Mouse (Mus musculus) gastrocnemius, postnatal 14 days (tissue): ENCODE results near the gene Wbp11. TPM values are rescaled to one million over a fixed set of nuclear protein-coding genes. Genes with fewer than 3 reads are reported as not detected.

Experiments
- DNase-seq: peaks from one replicate; pipeline ENCODE4 v3.0.0; 2021; ENCODE audit warnings: mixed read lengths
- intact Hi-C: fragments of 180-260 bp; cut with DNase I; formaldehyde crosslinking; loops from one replicate; pipeline ENCODE4 v1.15.1; 2025; ENCODE audit warnings: low total_unique reads
- total RNA-seq, 2 experiments: library from RNA; stranded (reverse); gene quantifications; 2 replicates each; pipeline ENCODE4 v1.2.3; 2021

Wbp11 gene
- total RNA-seq, 2 experiments from 2014 or later = 49.2 to 53.1 TPM

DNA sequence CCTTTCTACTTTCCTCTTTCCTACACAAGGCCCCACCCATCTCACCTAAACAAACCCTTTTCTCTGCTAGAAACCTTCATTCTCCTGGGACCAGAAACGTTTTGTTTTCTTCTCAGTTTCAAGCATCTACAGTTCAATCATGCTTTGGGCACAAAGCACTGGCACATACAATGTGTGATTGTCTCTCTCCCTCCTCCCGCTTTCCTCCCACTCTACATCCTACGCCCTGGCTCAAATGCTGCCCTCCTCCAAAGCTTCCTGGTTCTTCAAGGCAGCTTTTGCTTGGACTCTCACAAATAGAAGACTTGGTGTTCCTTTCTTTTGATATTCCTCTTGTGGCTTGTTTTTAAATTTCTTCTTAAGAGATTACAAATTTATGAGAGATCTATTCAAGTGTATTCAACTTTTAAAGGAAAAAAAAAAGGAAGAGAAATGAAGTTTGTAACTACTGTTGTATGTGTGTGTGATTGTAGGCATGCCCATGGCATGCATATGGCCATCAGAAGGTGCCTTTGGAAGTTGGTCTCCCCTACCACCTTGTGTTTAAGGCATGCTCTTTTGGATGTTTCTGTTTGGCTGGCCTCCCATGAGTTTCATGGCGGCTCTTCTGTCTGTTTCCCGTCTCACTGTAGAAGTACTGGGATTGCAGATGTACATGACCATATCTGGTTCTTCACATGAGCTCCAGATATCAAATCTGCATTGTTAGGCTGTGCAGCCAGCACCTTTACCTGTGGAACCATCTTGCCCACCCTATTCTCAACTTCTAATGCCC lies 17.9 kb upstream of the Wbp11 start:
- DNase-seq = no peak
- intact Hi-C loops = no loop called here

DNA sequence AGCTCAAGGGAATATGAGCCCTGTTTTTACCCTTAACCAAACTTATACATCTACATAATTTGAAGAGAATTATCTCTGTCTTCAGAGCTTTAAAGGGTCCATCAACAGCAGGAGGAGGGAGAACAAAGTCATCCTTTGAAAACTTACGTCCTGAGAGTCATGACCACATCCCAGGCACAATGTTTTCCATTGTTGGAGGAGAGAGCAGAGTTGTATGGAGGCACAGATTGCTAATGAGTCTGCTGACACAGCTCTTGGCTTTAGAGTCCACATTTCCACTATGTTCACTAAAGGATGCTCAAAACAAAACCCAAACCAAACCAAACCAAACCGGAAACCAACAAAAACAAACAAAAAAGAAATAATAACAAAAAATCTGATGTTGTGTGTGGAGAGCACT lies 16.9 kb upstream of the Wbp11 start:
- intact Hi-C loops = no loop called here
- no peak for DNase-seq

DNA sequence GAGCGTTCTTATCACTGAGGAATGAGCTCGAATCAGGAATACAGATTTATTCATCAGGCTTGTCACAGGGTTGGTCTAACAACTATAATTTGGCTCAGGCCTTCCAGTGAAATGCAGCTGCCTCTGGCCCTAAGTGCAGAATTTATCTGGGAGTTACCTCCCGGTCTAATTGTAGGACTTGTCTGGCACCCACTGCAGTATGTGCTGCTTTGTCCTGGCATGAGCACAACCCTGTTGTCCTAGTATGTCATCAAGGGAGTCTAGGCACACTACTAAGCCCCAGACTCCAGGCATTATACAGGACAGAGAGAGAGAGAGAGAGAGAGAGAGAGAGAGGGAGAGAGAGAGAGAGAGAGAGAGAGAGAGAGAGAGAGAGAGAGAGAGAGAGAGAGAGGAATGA lies 9.3 kb upstream of the Wbp11 start:
- intact Hi-C loops = no loop called here
- DNase-seq = no peak

DNA sequence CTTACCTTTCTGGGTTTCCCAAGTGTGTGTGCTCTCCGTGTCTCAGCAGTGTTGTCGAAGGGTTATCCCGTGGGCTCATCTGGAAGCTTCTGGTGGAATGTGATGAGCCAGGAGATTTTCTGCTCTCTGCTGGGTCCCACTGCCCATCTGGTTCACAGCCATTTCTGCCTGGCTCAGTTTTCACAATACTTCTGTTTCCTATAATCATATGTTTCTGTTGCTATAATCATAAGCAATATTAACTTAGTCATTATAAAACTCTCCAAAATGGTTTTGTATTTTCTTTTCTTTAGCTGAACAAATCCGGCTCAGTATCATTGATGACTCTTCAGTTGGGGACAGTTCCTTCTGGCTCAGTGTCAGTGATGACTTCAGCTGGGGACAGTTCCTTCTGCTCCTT lies 7.3 kb upstream of the Wbp11 start, which contains the start of gene Smco3:
Gene Smco3 (minus strand): TSS at position 101 of the 400 bp plus-strand sequence.
- DNase-seq = no peak
- intact Hi-C loops = no loop called here

DNA sequence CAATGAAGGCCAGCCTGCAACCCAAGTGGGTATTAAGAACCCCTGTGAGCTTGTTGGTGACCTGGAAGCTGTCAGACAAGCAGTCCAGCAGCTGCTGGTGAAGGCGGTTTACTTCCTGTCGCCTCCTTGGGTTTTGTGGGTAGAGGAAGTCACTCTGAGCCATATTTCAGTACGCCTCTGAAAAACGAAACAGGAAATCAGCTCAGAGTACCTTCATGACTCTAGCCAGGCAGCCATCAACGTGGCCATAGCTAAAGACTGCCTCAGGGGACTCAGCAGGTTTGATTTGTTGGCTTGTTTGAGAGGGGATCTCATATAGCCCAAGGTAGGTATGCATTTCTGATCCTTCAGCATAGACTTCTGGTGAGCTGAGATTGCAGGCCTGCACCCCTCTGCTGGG lies 3.7 kb upstream of the Wbp11 start:
- intact Hi-C loops = no loop called here
- DNase-seq = no peak

DNA sequence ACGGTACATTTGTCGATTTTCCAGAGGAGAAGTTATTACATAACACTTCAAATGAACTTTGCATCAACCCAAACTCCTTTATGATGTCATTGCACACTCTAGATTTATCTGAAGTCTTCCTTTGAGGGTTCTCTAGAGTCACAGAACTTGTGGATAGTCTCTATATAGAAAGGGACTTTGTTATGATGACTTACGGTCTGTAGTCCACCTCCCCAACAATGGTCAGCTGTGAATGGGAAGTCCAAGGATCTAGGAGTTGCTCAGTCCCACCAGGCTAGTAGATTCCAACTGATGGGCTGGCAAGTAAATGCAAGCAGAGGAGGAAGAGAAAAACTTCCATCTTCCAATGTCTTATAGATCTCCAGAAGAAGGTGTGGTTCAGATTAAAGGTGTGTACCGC lies 648 bp upstream of the Wbp11 start:
- DNase-seq = no peak
- intact Hi-C loops = no loop called here

DNA sequence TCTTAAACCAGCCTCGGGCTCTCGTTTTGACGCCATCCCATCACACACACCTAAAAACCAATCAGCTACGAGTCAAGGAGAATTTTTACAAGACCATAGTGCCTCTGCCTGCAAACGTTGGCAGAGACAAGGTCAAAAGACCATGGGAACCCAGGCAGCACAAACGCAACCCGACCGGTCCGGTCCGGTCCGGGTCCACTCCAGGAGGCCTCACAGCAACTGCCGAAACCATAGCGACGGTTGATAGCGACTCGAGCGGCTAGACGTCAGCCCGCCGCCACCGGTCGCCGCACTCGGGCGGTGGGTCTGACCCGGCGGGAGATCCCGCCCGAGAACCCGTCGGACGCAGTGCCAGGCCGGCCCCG lies 535 bp downstream of the Wbp11 start, which contains the start of gene BC049715:
Gene BC049715 (plus strand): TSS at position 111 of the 365 bp plus-strand sequence.
- intact Hi-C loops = no loop called here
- DNase-seq = no peak

DNA sequence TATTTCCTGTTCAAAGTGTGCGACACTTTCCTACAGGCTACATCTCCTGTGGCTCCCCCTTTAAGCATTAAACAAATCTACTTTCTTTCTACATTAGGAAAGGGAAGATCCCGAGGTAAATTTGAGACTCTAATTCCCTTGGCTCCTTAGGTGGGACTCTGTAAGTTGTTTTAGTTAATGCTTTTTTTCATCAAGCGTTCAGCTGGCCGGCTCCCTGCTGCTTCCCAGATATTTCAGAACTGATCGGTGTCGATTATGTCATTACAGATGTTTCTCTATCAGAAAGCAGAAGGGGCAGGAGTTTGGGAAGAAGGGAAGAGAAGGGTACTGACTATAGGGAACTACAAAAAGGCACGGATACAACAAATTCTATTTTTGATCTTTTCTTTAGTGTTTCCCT lies 917 bp downstream of the Wbp11 start:
- intact Hi-C loops = no loop called here

DNA sequence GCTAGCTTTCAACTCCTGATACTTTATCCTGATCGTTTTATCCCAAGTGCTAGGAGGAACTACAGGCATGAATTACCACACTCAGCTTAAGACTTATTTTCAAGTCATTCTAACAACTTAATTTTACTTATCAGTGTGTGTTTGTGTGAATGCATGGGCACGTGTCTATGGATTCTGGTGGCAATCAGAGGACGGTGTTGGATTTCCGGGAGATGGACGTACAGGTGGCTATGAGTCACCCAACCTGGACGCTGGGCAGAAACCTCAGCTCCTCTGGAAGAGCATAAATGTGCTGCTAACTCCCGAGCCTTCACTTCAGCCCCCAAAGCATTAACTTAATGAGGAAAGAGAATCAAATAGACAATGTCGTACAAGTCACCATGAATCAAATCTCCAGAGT lies 3.0 kb downstream of the Wbp11 start:
- intact Hi-C loops = no loop called here

More for the DNA sequence above, 917 bp downstream of the Wbp11 start:
- no peak for DNase-seq

DNA sequence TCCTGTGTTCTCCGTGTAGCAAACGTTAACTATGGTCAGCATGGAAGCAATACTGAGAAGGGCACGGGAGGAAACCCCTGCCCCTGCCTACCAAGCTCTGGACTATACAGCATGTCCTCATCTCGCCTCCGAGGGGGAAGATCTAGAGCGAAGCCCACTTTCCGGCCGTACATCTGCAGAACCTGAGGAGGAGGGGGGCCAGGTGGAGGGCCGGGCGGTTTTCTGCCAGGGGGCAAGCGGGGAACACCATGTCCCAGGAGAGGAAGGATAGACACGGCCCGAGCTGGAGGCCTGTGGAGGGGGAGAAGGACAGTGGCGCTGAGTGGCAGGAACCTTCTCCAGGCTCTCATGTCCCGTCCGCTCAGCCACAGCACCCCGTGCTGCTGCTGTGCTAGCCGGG lies 6.9 kb downstream of the Wbp11 start:
- intact Hi-C loops = no loop called here
- DNase-seq = no peak

More for the DNA sequence above, 3.0 kb downstream of the Wbp11 start:
- no peak for DNase-seq

DNA sequence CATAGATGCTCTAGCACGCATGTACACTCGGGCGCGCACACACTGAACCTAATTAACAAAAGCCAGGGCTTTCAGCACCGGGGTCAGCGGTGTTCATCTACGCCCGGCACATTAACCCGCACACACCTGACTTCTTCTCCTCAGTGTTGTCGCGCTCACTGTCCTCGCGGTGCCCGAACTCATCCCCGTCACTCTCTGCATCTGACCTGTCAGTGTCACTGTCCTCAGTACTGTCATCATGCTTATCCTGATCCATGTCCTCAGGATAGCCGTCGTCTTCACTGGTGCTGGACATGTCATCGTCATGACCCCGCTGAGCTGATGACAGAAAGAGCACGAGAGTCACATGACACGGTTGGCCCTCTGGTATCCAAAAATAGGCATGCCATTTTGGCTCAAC lies 7.7 kb downstream of the Wbp11 start:
- intact Hi-C loops = no loop called here
- no peak for DNase-seq

DNA sequence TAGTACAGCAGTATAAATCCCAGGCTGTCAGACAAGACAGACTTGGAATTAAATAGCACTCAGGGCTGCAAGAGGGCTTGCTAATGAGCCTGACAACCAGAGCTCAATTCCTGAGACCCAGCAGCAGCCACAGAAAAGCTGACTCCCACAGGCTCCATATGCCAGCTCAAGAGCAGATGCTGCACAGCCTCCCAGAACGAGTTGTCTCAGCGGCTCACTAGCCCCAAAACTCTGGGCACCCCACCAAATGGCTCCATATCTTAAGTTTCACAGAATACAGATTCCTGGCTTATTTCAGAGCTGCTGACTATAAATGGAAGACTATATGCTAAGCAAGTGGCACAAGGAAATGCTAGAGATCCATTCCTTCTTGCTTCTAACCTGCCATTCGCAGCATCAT lies 10.5 kb downstream of the Wbp11 start:
- DNase-seq = no peak
- intact Hi-C loops = no loop called here

DNA sequence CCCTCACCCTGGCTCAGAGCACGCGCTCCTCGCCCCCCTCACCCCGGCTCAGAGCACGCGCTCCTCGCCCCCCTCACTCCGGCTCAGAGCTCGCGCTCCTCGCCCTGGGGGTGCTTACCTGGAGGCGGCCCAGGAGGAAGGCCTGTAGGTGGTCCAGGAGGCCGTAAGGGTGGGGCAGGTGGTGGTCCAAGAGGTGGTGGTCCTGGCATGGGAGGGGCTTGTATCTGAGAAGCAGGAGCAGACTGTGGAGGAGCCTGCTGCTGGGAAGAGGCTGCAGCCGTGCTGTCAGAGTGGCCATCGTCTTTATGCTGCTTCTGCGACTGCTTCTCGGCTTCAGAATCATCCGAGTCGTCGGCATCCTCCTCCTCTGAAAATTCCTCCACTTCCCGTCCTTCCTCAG lies 11.2 kb downstream of the Wbp11 start:
- intact Hi-C loops = no loop called here
- no peak for DNase-seq

DNA sequence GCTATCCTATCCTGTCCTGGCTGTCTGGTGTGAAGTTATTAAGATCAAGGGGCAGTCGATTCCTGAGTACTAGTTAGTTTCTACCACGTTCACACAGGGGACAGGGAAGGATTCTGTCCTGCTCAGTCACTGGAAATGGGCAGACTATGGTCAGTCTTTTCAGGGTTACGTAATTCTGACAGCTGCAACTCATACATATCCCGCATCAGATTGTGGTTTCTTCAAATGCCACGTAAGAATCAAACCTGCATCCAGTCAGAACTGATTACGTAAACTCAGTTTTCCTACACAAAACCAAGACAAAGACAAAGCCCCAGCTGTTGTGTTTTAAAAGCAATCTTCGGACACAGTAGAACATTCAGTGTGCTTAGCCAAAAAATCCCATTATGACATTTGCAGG lies 12.7 kb downstream of the Wbp11 start:
- intact Hi-C loops = no loop called here
- DNase-seq = no peak

DNA sequence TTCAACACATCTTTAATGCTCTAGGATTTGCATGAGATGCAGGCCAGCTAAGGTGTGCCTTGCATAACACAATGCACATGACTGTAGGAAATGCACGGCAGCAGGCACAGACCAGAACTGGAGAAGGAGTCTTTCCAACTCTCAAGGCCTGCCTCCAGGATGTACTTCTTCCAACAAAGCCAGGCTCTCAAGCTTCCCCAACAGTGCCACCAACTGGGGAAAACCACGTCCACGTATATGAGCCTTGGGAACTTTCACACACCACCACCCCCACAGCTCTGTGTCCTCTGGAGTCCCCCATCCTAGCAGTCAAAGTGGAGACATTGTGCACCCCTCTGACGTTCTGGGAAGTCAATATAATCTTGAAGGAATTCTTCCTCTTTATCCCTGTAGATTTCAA lies 14.9 kb downstream of the Wbp11 start:
- DNase-seq = no peak
- intact Hi-C loops = no loop called here

DNA sequence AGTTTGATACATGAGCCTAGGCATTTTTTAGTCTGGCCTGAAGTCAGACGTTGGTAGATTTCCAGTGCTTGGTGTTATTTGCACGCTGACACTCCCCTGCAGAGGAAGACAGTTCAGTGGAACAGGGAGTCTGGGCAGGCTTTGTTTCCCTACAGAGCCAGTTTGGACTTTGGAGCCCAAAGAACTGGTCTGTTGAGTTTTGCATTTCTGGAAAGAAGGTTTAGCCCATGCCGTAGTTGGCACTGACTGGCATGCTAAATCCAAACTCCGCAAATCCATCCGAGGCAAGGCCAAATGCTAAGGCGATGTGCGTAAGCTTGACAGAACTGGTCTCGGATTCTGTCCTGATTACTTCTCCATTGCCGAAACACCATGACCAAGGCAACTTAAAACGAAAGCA lies 16.8 kb downstream of the Wbp11 start:
- intact Hi-C loops = no loop called here
- no peak for DNase-seq

DNA sequence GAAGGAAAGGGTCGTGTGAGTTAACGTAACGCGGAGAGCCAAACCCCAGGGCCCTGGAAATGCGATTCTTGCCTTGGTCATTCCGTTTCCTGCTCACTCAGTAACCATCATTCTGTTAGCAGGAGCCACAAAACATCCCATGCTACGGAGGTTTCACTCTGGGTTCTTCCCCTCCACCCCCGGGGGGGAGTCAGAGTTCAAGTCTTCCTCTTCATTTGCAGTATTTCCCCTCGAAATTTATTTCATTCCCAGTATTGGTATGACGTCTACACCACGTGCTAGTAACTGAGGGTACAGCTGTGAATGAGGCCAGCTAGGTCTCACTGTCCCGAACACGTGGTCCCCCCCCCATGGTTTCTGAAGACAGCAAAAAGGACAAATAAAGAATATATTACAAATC lies 18.4 kb downstream of the Wbp11 start:
- no peak for DNase-seq
- intact Hi-C loops = no loop called here

DNA sequence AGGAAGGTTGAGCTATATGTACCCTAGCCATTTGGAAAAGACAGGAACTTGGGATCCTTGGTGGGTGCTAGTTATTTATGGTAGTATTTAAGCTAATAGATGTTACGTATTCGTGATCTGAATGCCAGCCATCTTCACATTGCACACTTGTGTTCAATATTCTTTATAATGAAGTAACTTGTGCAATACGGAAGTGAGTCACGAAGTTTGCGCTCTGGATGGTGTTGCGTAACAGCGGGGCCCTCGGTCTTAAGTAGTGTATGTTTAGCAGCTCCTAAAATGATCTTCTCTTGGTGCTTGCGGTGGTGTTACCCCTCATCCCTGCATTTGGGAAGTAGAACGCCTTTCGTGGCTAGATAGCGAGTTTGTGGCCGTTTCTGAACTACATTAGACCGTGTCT lies 19.0 kb downstream of the Wbp11 start:
- intact Hi-C loops = no loop called here
- no peak for DNase-seq

DNA sequence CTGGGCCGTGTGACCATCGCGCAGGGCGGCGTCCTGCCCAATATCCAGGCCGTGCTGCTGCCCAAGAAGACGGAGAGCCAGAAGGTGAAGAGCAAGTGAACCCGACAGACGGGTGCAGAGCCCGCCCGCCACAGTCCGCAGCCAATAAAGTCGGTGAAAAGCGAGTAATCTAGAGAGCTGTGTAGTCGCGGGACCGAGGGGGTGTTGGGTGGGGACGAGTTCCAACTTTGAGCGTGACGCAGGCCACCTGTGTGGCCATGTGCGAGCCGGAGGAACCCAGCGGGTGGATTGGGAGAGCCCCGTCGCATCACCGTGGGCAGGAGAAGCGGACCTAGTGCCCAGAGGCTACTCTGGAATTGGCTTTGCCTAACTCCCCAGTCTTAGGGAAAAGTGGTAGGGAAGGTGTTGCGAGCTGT lies 19.4 kb downstream of the Wbp11 start:
- intact Hi-C loops = no loop called here
- peak; percentile 24 for DNase-seq

DNA sequence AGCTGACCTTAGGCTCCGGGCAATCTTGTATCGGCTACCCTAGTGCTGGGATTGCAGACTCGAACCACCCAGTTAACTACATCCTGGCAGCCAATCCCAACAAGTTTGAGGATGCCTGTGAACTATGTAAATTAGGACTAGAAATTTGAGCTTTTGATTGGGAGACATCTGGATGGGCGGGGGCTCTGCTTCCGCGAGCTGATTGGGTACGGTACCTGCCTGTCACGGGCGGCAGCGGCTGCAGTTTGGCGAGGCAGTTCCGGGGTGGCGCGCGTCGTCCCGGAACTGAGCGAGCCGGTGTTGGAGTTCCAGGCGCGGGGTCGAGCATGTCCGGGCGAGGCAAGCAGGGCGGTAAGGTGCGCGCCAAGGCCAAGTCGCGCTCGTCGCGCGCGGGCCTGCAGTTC lies 20.0 kb downstream of the Wbp11 start, which contains the start of gene H2afj:
Gene H2afj (plus strand): TSS at position 231 of the 404 bp plus-strand sequence.
- peak; percentile 98 for DNase-seq
- intact Hi-C loops = no loop called here

DNA sequence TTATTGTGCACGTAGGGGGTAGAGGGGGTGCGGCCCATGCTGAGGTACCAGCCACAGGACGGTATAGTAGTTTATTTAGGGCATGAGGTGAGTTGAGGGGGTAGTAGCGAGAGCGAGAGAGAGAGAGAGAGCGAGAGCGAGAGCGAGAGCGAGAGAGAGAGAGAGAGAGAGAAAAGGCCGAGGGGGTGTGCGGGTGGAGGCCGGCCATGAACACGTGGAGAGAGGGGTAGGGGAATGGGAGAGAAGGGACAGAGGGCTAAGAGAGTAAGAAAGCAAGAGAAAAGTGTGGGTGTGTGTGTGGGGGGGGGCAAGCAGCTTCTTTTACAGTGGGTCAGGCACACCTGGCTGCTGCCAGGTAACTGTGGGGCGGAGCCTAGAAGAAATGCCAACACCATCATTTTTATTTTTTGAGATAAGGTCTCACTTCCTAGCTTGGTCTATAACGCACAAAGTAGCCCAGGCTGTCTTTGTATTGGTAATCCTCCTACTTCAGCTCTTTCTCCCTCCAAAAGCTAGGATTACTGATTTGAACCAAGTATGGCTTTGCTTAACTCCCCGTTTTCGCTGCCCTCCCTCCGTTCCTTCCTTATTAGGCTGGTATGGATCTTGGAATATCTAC lies 20.5 kb downstream of the Wbp11 start:
- intact Hi-C loops = no loop called here
- DNase-seq = no peak
